Mouse (Mus musculus) olfactory bulb, adult 2 months (tissue): ENCODE measurements at regions not wholly inside any gene's neighbourhood (a gene's known extent, or its start where the extent isn't known, plus 50 kb on each side); places are given as distances from the start of the nearest gene placed in this dataset.

Experiments
- CTCF ChIP-seq: fragments of 200-500 bp; IDR thresholded peaks from 2 replicates; pipeline ENCODE4 v1.5.1; 2012; ENCODE audit warnings: low read depth, mild to moderate bottlenecking, low read length, moderate library complexity; ENCODE audit not compliant: insufficient read depth
- POLR2A ChIP-seq: fragments of 200-500 bp; IDR thresholded peaks from 2 replicates; pipeline ENCODE4 v1.6.1; 2012; ENCODE audit warnings: mild to moderate bottlenecking, low read depth, low read length, moderate library complexity; ENCODE audit not compliant: insufficient read depth

GRCm38 (mm10) chr9:90961436-90961835 is 400.8 kb upstream of the Zic4 start:
- TF ChIP-seq POLR2A (no peak), CTCF (no peak)
